Mouse (Mus musculus): Measurements from ENCODE around the gene Entpd8. TPM values are rescaled to one million over a fixed set of nuclear protein-coding genes. Genes with fewer than 3 reads are reported as not detected.

Gene Entpd8
- polyA plus RNA-seq, 2 experiments: 2.3 to 4.9 TPM

- no peaks in the 10 kb centered on the region for H3K36me3 ChIP-seq (replicated peaks; ENCODE audit: control insufficient read depth, insufficient read depth, low read depth)
- no peak overlapping the region for H3K27ac ChIP-seq
- H3K9ac ChIP-seq (replicated peaks): no peak overlapping the region
- 84% methylated on average over 6 of the region's 6 CpGs for WGBS (ENCODE audit: insufficient replicate concordance)
- ATAC-seq (ENCODE audit: insufficient read depth) (no peak), DNase-seq (ENCODE audit: low read depth in 3 of 3, low spot score in 3 of 3) (no peak)
- H3K4me1 ChIP-seq (replicated peaks; ENCODE audit: control insufficient read depth in 2 of 2, insufficient read depth in 2 of 2, low read length in 1 of 2): peaks cover 0 to 3% of the 10 kb centered on the region in 2 experiments; a peak in 2 of 4 replicates
- H3K27me3 ChIP-seq (ENCODE audit: control insufficient read depth, insufficient read depth, low read length): no peaks in the 10 kb centered on the region
- no peak overlapping the region for H3K4me2 ChIP-seq (ENCODE audit: low read depth)
- TF ChIP-seq EP300 (IDR thresholded peaks at IDR 0.05; ENCODE audit: low read depth) (no peak), CTCF (IDR thresholded peaks at IDR 0.05; ENCODE audit: low read depth) (no peak)
- H3K9me3 ChIP-seq (ENCODE audit: control insufficient read depth, low read length): no peaks in the 10 kb centered on the region
- no peak overlapping the region for H3K4me3 ChIP-seq (ENCODE audit: insufficient read depth in 1 of 2, low read depth in 2 of 2, low read length in 2 of 2)
Observed at GRCm38 (mm10) chr2:25053101-25053500, 27.0 kb upstream of the Entpd8 start.

- Histone ChIP-seq H3K4me2 (ENCODE audit: low read depth) (peak within 1 kb of the TSS; percentile 70), H3K4me3 (ENCODE audit: insufficient read depth in 1 of 2, low read depth in 2 of 2, low read length in 2 of 2) (peak within 1 kb of the TSS; percentile 62 to 71), H3K27ac (no peak within 1 kb of the TSS), H3K36me3 (replicated peaks; ENCODE audit: control insufficient read depth, insufficient read depth, low read depth) (no peaks in the 10 kb centered on the region), H3K27me3 (ENCODE audit: control insufficient read depth, insufficient read depth, low read length) (no peaks in the 10 kb centered on the region), H3K9ac (replicated peaks) (peak within 1 kb of the TSS; percentile 59), H3K9me3 (ENCODE audit: control insufficient read depth, low read length) (no peaks in the 10 kb centered on the region), H3K4me1 (replicated peaks; ENCODE audit: control insufficient read depth in 2 of 2, insufficient read depth in 2 of 2, low read length in 1 of 2) (peaks cover 0 to 3% of the 10 kb centered on the region in 2 experiments; a peak in 2 of 4 replicates)
- peak; percentile 79 for ATAC-seq (ENCODE audit: insufficient read depth)
- whole genome bisulfite sequencing (ENCODE audit: insufficient replicate concordance): 7% methylated on average over 47 of the region's 47 CpGs
- peak; percentile 55 to 64 (median 63) for DNase-seq (ENCODE audit: low read depth in 3 of 3, low spot score in 3 of 3)
- TF ChIP-seq CTCF (IDR thresholded peaks at IDR 0.05; ENCODE audit: low read depth): peak; percentile 29; the same call in 1 of the 2 replicates
- no peak for TF ChIP-seq EP300 (IDR thresholded peaks at IDR 0.05; ENCODE audit: low read depth)
Observed at GRCm38 (mm10) chr2:25054221-25055067, 25.7 kb upstream of the Entpd8 start, which contains the start of gene Nsmf. TSS of gene Nsmf (plus strand) at chr2:25054355.

GRCm38 (mm10) chr2:25055068-25055405, 25.1 kb upstream of the Entpd8 start:
- no peaks in the 10 kb centered on the region for H3K36me3 ChIP-seq (replicated peaks; ENCODE audit: control insufficient read depth, insufficient read depth, low read depth)
- no peaks in the 10 kb centered on the region for H3K9me3 ChIP-seq (ENCODE audit: control insufficient read depth, low read length)
- peak overlapping the region; percentile 70 for H3K4me2 ChIP-seq (ENCODE audit: low read depth)
- peak overlapping the region; percentile 59 for H3K9ac ChIP-seq (replicated peaks)
- DNase-seq (ENCODE audit: low read depth in 3 of 3, low spot score in 3 of 3) (no peak), ATAC-seq (ENCODE audit: insufficient read depth) (no peak)
- H3K27ac ChIP-seq: no peak overlapping the region
- peaks cover 0 to 3% of the 10 kb centered on the region in 2 experiments; a peak in 2 of 4 replicates for H3K4me1 ChIP-seq (replicated peaks; ENCODE audit: control insufficient read depth in 2 of 2, insufficient read depth in 2 of 2, low read length in 1 of 2)
- WGBS (ENCODE audit: insufficient replicate concordance): 61% methylated on average over 2 of the region's 2 CpGs
- no peaks in the 10 kb centered on the region for H3K27me3 ChIP-seq (ENCODE audit: control insufficient read depth, insufficient read depth, low read length)
- peak overlapping the region; percentile 62 to 71; a peak in 3 of 4 replicates for H3K4me3 ChIP-seq (ENCODE audit: insufficient read depth in 1 of 2, low read depth in 2 of 2, low read length in 2 of 2)
- TF ChIP-seq CTCF (IDR thresholded peaks at IDR 0.05; ENCODE audit: low read depth) (no peak), EP300 (IDR thresholded peaks at IDR 0.05; ENCODE audit: low read depth) (no peak)

DNA sequence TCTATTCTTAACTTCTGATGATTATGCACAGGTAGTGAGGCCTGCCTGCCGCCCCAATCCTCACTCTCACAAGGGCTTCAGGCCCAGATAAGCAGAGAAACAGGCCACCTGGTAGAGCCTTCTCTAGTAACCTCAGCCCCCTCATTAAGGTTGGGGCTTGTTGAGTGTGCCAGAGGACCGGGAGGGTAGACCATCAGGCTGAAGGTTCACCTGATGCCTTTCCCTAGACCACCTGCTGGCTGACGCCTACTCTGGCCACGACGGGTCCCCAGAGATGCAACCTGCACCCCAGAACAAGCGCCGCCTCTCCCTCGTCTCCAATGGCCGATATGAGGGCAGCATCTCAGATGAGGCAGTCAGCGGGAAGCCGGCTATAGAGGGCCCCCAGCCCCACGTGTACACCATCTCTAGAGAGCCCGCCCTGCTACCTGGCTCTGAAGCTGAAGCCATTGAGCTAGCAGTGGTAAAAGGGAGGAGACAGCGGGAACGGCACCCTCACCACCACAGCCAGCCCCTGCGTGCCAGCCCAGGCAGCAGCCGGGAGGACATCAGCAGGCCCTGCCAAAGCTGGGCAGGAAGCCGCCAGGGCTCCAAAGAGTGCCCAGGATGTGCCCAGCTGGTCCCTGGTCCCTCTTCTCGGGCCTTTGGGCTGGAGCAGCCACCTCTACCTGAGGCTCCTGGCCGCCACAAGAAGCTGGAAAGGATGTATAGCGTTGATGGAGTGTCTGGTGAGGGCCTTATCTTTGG, 24.5 kb upstream of the Entpd8 start:
- H3K36me3 ChIP-seq (replicated peaks; ENCODE audit: control insufficient read depth, insufficient read depth, low read depth): no peaks in the 10 kb centered on the region
- ATAC-seq (ENCODE audit: insufficient read depth) (no peak), DNase-seq (ENCODE audit: low read depth in 3 of 3, low spot score in 3 of 3) (no peak)
- TF ChIP-seq CTCF (IDR thresholded peaks at IDR 0.05; ENCODE audit: low read depth) (no peak), EP300 (IDR thresholded peaks at IDR 0.05; ENCODE audit: low read depth) (no peak)
- H3K27me3 ChIP-seq (ENCODE audit: control insufficient read depth, insufficient read depth, low read length): no peaks in the 10 kb centered on the region
- H3K9ac ChIP-seq (replicated peaks): no peak overlapping the region
- no peak overlapping the region for H3K4me2 ChIP-seq (ENCODE audit: low read depth)
- H3K4me3 ChIP-seq (ENCODE audit: insufficient read depth in 1 of 2, low read depth in 2 of 2, low read length in 2 of 2): no peak overlapping the region
- peaks cover 0 to 3% of the 10 kb centered on the region in 2 experiments; a peak in 2 of 4 replicates for H3K4me1 ChIP-seq (replicated peaks; ENCODE audit: control insufficient read depth in 2 of 2, insufficient read depth in 2 of 2, low read length in 1 of 2)
- no peaks in the 10 kb centered on the region for H3K9me3 ChIP-seq (ENCODE audit: control insufficient read depth, low read length)
- no peak overlapping the region for H3K27ac ChIP-seq
- 84% methylated on average over 21 of the region's 21 CpGs for WGBS (ENCODE audit: insufficient replicate concordance)

- Histone ChIP-seq H3K4me3 (ENCODE audit: insufficient read depth in 1 of 2, low read depth in 2 of 2, low read length in 2 of 2) (no peak overlapping the region), H3K27me3 (ENCODE audit: control insufficient read depth, insufficient read depth, low read length) (no peaks in the 10 kb centered on the region), H3K36me3 (replicated peaks; ENCODE audit: control insufficient read depth, insufficient read depth, low read depth) (no peaks in the 10 kb centered on the region), H3K9me3 (ENCODE audit: control insufficient read depth, low read length) (no peaks in the 10 kb centered on the region), H3K4me2 (ENCODE audit: low read depth) (no peak overlapping the region), H3K9ac (replicated peaks) (no peak overlapping the region), H3K27ac (no peak overlapping the region), H3K4me1 (replicated peaks; ENCODE audit: control insufficient read depth in 2 of 2, insufficient read depth in 2 of 2, low read length in 1 of 2) (peaks cover 0 to 5% of the 10 kb centered on the region in 2 experiments; a peak in 2 of 4 replicates)
- 82% methylated on average over 7 of the region's 7 CpGs for WGBS (ENCODE audit: insufficient replicate concordance)
- no peak for ATAC-seq (ENCODE audit: insufficient read depth)
- no peak for DNase-seq (ENCODE audit: low read depth in 3 of 3, low spot score in 3 of 3)
- TF ChIP-seq CTCF (IDR thresholded peaks at IDR 0.05; ENCODE audit: low read depth) (no peak), EP300 (IDR thresholded peaks at IDR 0.05; ENCODE audit: low read depth) (no peak)
Observed at GRCm38 (mm10) chr2:25058926-25059325, 21.2 kb upstream of the Entpd8 start.
